Mouse (Mus musculus): ENCODE data around the gene Cdh20. TPM values are rescaled to one million over a fixed set of nuclear protein-coding genes. Genes with fewer than 3 reads are reported as not detected.
A peak's percentile ranks its signal among the peaks of the same experiment; 100 is the strongest.

The Cdh20 gene
- 0.16 and 0.25 TPM in 2 replicates for polyA plus RNA-seq (2015; fragmentation: Nextera tagmentation; extraction: Ambion mirVana)

- WGBS = under 1% methylated on average over 46 of the region's 46 CpGs
- peak; percentile 66 for ATAC-seq (ENCODE audit: low read depth)
- peaks cover 10% of the 10 kb centered on the region; the same call in 1 of the 2 replicates for H3K4me1 ChIP-seq (replicated peaks; ENCODE audit: control insufficient read depth, insufficient read depth, low read length)
- H3K9ac ChIP-seq (ENCODE audit: low read length) = peak within 1 kb of the TSS; percentile 56
- H3K9me3 ChIP-seq (ENCODE audit: control insufficient read depth, low read length) = no peaks in the 10 kb centered on the region
- peak within 1 kb of the TSS; percentile 76 for H3K4me2 ChIP-seq (ENCODE audit: low read depth, low read length)
- peaks cover 10% of the 10 kb centered on the region for H3K27me3 ChIP-seq (ENCODE audit: control insufficient read depth, insufficient read depth, low read depth, low read length)
- peak within 1 kb of the TSS; percentile 49 for H3K4me3 ChIP-seq (ENCODE audit: low read length)
- H3K27ac ChIP-seq (ENCODE audit: low read length) = no peak within 1 kb of the TSS
- H3K36me3 ChIP-seq (ENCODE audit: control insufficient read depth, insufficient read depth, low read length) = no peaks in the 10 kb centered on the region
These were observed at the start of gene Cdh20 for GRCm38 (mm10) chr1:104768371-104769249. Gene Cdh20 (plus strand): TSS chr1:104768529.

GRCm38 (mm10) chr1:104746816-104747215 is 21.5 kb upstream of the Cdh20 start:
- H3K27ac ChIP-seq (ENCODE audit: low read length) = no peak overlapping the region
- ATAC-seq (ENCODE audit: low read depth) = no peak
- no peaks in the 10 kb centered on the region for H3K9me3 ChIP-seq (ENCODE audit: control insufficient read depth, low read length)
- H3K4me1 ChIP-seq (replicated peaks; ENCODE audit: control insufficient read depth, insufficient read depth, low read length) = no peaks in the 10 kb centered on the region
- H3K9ac ChIP-seq (ENCODE audit: low read length) = no peak overlapping the region
- H3K4me2 ChIP-seq (ENCODE audit: low read depth, low read length) = no peak overlapping the region
- H3K4me3 ChIP-seq (ENCODE audit: low read length) = no peak overlapping the region
- H3K27me3 ChIP-seq (ENCODE audit: control insufficient read depth, insufficient read depth, low read depth, low read length) = no peaks in the 10 kb centered on the region
- H3K36me3 ChIP-seq (ENCODE audit: control insufficient read depth, insufficient read depth, low read length) = no peaks in the 10 kb centered on the region
- 15% methylated on average over 1 of the region's 1 CpGs for WGBS

GRCm38 (mm10) chr1:104747438-104747837 is 20.9 kb upstream of the Cdh20 start:
- no peaks in the 10 kb centered on the region for H3K4me1 ChIP-seq (replicated peaks; ENCODE audit: control insufficient read depth, insufficient read depth, low read length)
- H3K4me2 ChIP-seq (ENCODE audit: low read depth, low read length) = no peak overlapping the region
- H3K27me3 ChIP-seq (ENCODE audit: control insufficient read depth, insufficient read depth, low read depth, low read length) = no peaks in the 10 kb centered on the region
- H3K36me3 ChIP-seq (ENCODE audit: control insufficient read depth, insufficient read depth, low read length) = no peaks in the 10 kb centered on the region
- H3K9ac ChIP-seq (ENCODE audit: low read length) = no peak overlapping the region
- ATAC-seq (ENCODE audit: low read depth) = no peak
- H3K4me3 ChIP-seq (ENCODE audit: low read length) = no peak overlapping the region
- WGBS = 56% methylated on average over 4 of the region's 4 CpGs
- no peak overlapping the region for H3K27ac ChIP-seq (ENCODE audit: low read length)
- H3K9me3 ChIP-seq (ENCODE audit: control insufficient read depth, low read length) = no peaks in the 10 kb centered on the region

- 58% methylated on average over 8 of the region's 8 CpGs for WGBS
- Histone ChIP-seq H3K4me1 (replicated peaks; ENCODE audit: control insufficient read depth, insufficient read depth, low read length) (no peaks in the 10 kb centered on the region), H3K4me3 (ENCODE audit: low read length) (no peak overlapping the region), H3K9ac (ENCODE audit: low read length) (no peak overlapping the region), H3K27ac (ENCODE audit: low read length) (no peak overlapping the region), H3K9me3 (ENCODE audit: control insufficient read depth, low read length) (no peaks in the 10 kb centered on the region), H3K27me3 (ENCODE audit: control insufficient read depth, insufficient read depth, low read depth, low read length) (no peaks in the 10 kb centered on the region), H3K36me3 (ENCODE audit: control insufficient read depth, insufficient read depth, low read length) (no peaks in the 10 kb centered on the region), H3K4me2 (ENCODE audit: low read depth, low read length) (no peak overlapping the region)
- no peak for ATAC-seq (ENCODE audit: low read depth)
These were observed 13.8 kb upstream of the Cdh20 start for GRCm38 (mm10) chr1:104754483-104754882.

- ATAC-seq (ENCODE audit: low read depth) = no peak
- Histone ChIP-seq H3K9me3 (ENCODE audit: control insufficient read depth, low read length) (no peaks in the 10 kb centered on the region), H3K27ac (ENCODE audit: low read length) (no peak overlapping the region), H3K9ac (ENCODE audit: low read length) (no peak overlapping the region), H3K4me2 (ENCODE audit: low read depth, low read length) (no peak overlapping the region), H3K4me1 (replicated peaks; ENCODE audit: control insufficient read depth, insufficient read depth, low read length) (no peaks in the 10 kb centered on the region), H3K36me3 (ENCODE audit: control insufficient read depth, insufficient read depth, low read length) (no peaks in the 10 kb centered on the region), H3K4me3 (ENCODE audit: low read length) (no peak overlapping the region), H3K27me3 (ENCODE audit: control insufficient read depth, insufficient read depth, low read depth, low read length) (no peaks in the 10 kb centered on the region)
- 22% methylated on average over 4 of the region's 4 CpGs for WGBS
These were observed 12.4 kb upstream of the Cdh20 start for GRCm38 (mm10) chr1:104755896-104756295.

- peak overlapping the region; percentile 49 for H3K4me3 ChIP-seq (ENCODE audit: low read length)
- ATAC-seq (ENCODE audit: low read depth) = peak; percentile 51
- under 1% methylated on average over 12 of the region's 12 CpGs for WGBS
- H3K36me3 ChIP-seq (ENCODE audit: control insufficient read depth, insufficient read depth, low read length) = no peaks in the 10 kb centered on the region
- H3K4me1 ChIP-seq (replicated peaks; ENCODE audit: control insufficient read depth, insufficient read depth, low read length) = peaks cover 10% of the 10 kb centered on the region; the same call in 1 of the 2 replicates
- peak overlapping the region; percentile 56 for H3K9ac ChIP-seq (ENCODE audit: low read length)
- H3K27me3 ChIP-seq (ENCODE audit: control insufficient read depth, insufficient read depth, low read depth, low read length) = peaks cover 10% of the 10 kb centered on the region
- no peaks in the 10 kb centered on the region for H3K9me3 ChIP-seq (ENCODE audit: control insufficient read depth, low read length)
- H3K27ac ChIP-seq (ENCODE audit: low read length) = no peak overlapping the region
- H3K4me2 ChIP-seq (ENCODE audit: low read depth, low read length) = peak overlapping the region; percentile 76
These were observed 900 bp downstream of the Cdh20 start for GRCm38 (mm10) chr1:104769250-104769607.

- Histone ChIP-seq H3K4me3 (ENCODE audit: low read length) (no peak overlapping the region), H3K4me1 (replicated peaks; ENCODE audit: control insufficient read depth, insufficient read depth, low read length) (peaks cover 10% of the 10 kb centered on the region; the same call in 1 of the 2 replicates), H3K27me3 (ENCODE audit: control insufficient read depth, insufficient read depth, low read depth, low read length) (peaks cover 10% of the 10 kb centered on the region), H3K4me2 (ENCODE audit: low read depth, low read length) (no peak overlapping the region), H3K9ac (ENCODE audit: low read length) (no peak overlapping the region), H3K9me3 (ENCODE audit: control insufficient read depth, low read length) (no peaks in the 10 kb centered on the region), H3K36me3 (ENCODE audit: control insufficient read depth, insufficient read depth, low read length) (no peaks in the 10 kb centered on the region), H3K27ac (ENCODE audit: low read length) (no peak overlapping the region)
- no peak for ATAC-seq (ENCODE audit: low read depth)
- WGBS = 63% methylated on average over 4 of the region's 4 CpGs
These were observed 3.6 kb downstream of the Cdh20 start for GRCm38 (mm10) chr1:104771937-104772336.

- Histone ChIP-seq H3K4me3 (ENCODE audit: low read length) (no peak overlapping the region), H3K36me3 (ENCODE audit: control insufficient read depth, insufficient read depth, low read length) (no peaks in the 10 kb centered on the region), H3K4me1 (replicated peaks; ENCODE audit: control insufficient read depth, insufficient read depth, low read length) (peaks cover 10% of the 10 kb centered on the region; the same call in 1 of the 2 replicates), H3K9ac (ENCODE audit: low read length) (no peak overlapping the region), H3K27ac (ENCODE audit: low read length) (no peak overlapping the region), H3K9me3 (ENCODE audit: control insufficient read depth, low read length) (no peaks in the 10 kb centered on the region), H3K4me2 (ENCODE audit: low read depth, low read length) (no peak overlapping the region), H3K27me3 (ENCODE audit: control insufficient read depth, insufficient read depth, low read depth, low read length) (peaks cover 10% of the 10 kb centered on the region)
- ATAC-seq (ENCODE audit: low read depth) = no peak
- WGBS = 82% methylated on average over 2 of the region's 2 CpGs
These were observed 4.9 kb downstream of the Cdh20 start for GRCm38 (mm10) chr1:104773207-104773606.

- Histone ChIP-seq H3K27me3 (ENCODE audit: control insufficient read depth, insufficient read depth, low read depth, low read length) (no peaks in the 10 kb centered on the region), H3K9ac (ENCODE audit: low read length) (no peak overlapping the region), H3K9me3 (ENCODE audit: control insufficient read depth, low read length) (no peaks in the 10 kb centered on the region), H3K4me2 (ENCODE audit: low read depth, low read length) (no peak overlapping the region), H3K4me3 (ENCODE audit: low read length) (no peak overlapping the region), H3K36me3 (ENCODE audit: control insufficient read depth, insufficient read depth, low read length) (no peaks in the 10 kb centered on the region), H3K27ac (ENCODE audit: low read length) (no peak overlapping the region), H3K4me1 (replicated peaks; ENCODE audit: control insufficient read depth, insufficient read depth, low read length) (no peaks in the 10 kb centered on the region)
- no peak for ATAC-seq (ENCODE audit: low read depth)
- WGBS = 72% methylated on average over 3 of the region's 3 CpGs
These were observed 25.2 kb downstream of the Cdh20 start for GRCm38 (mm10) chr1:104793488-104793887.

Measured in lung, embryonic 16.5 days (tissue).